Mouse (Mus musculus) liver, postnatal 0 days (tissue): ENCODE measurements around the gene Kif1c. TPM values are rescaled to one million over a fixed set of nuclear protein-coding genes. Genes with fewer than 3 reads are reported as not detected.

Source experiments
- ATAC-seq: fragments of 200-750 bp; cut with Nextera tagmentation; 2 replicates; pipeline ENCODE4 v1.8.0; 2017; ENCODE audit warnings: mild to moderate bottlenecking, moderate library complexity
- DNase-seq: peaks from one replicate; pipeline ENCODE4 v3.0.0-alpha.2; 2016
- H3K27ac ChIP-seq: fragments of 300-500 bp; sonication (generic); 2 replicates; pipeline ENCODE4 v1.5.1; 2014; ENCODE audit warnings: antibody characterized with exemption, moderate library complexity, mild to moderate bottlenecking, low read depth
- H3K27me3 ChIP-seq: fragments of 300-500 bp; sonication (generic); 2 replicates; pipeline ENCODE4 v1.6.1; 2014; ENCODE audit warnings: low read length, control low read depth, mixed read lengths; ENCODE audit not compliant: insufficient read depth
- H3K36me3 ChIP-seq: fragments of 300-500 bp; sonication (generic); replicated peaks from 2 replicates; pipeline ENCODE4 v1.6.1; 2014; ENCODE audit warnings: mild to moderate bottlenecking, control low read depth, low read length, moderate library complexity, mixed read lengths; ENCODE audit not compliant: insufficient read depth
- H3K4me1 ChIP-seq: fragments of 300-500 bp; sonication (generic); 2 replicates; pipeline ENCODE4 v1.6.1; 2014; ENCODE audit warnings: antibody characterized with exemption, mild to moderate bottlenecking, control low read depth; ENCODE audit not compliant: insufficient read depth
- H3K4me2 ChIP-seq: fragments of 300-500 bp; sonication (generic); 2 replicates; pipeline ENCODE4 v1.6.1; 2014; ENCODE audit warnings: low read depth, mild to moderate bottlenecking, low read length, moderate library complexity, mixed read lengths
- H3K4me3 ChIP-seq: fragments of 300-500 bp; sonication (generic); 2 replicates; pipeline ENCODE4 v1.5.1; 2014; ENCODE audit warnings: low read depth, low read length
- H3K9ac ChIP-seq: fragments of 300-500 bp; sonication (generic); replicated peaks from 2 replicates; pipeline ENCODE4 v1.6.1; 2014; ENCODE audit warnings: mild to moderate bottlenecking, moderate library complexity
- H3K9me3 ChIP-seq: fragments of 300-500 bp; sonication (generic); 2 replicates; pipeline ENCODE4 v1.6.1; 2016; ENCODE audit warnings: mild to moderate bottlenecking, control low read depth, low read length, mixed read lengths
- CTCF ChIP-seq: sonication (generic); IDR thresholded peaks from 2 replicates; pipeline ENCODE4 v1.5.1; 2016; ENCODE audit warnings: antibody characterized with exemption, low read depth
- EP300 ChIP-seq: IDR thresholded peaks from 2 replicates; pipeline ENCODE4 v1.6.1; 2016; ENCODE audit warnings: antibody characterized with exemption, low read depth, mild to moderate bottlenecking
- WGBS: fragments of 180-500 bp; shearing (Covaris S2); extraction: QIAGEN DNeasy Blood & Tissue Kit; methylation state at CpG from one replicate; pipeline ENCODE4 v1.1.7; 2014; ENCODE audit not compliant: insufficient replicate concordance; 5-methylcytosine and 5-hydroxymethylcytosine counted together
- polyA plus RNA-seq: library from polyadenylated mRNA; unstranded; fragments of >200 nt; fragmentation: Nextera tagmentation; extraction: Ambion mirVana; gene quantifications from 2 replicates; pipeline ENCODE4 v1.2.1, GENCODE M21; 2015

Kif1c gene
- polyA plus RNA-seq, 1 experiment from 2014 or later: 1.8 TPM

GRCm38 (mm10) chr11:70713222-70713621 lies 12.9 kb downstream of the Kif1c start:
- TF ChIP-seq EP300 (no peak), CTCF (no peak)
- ATAC-seq (no peak), DNase-seq (no peak)
- Histone ChIP-seq H3K4me1 (no peaks in the 10 kb centered on the region), H3K9ac (no peak overlapping the region), H3K4me3 (no peak overlapping the region), H3K4me2 (no peak overlapping the region), H3K27me3 (no peaks in the 10 kb centered on the region), H3K36me3 (peaks cover 25% of the 10 kb centered on the region), H3K9me3 (no peaks in the 10 kb centered on the region), H3K27ac (no peak overlapping the region)
- 68% methylated on average over 6 of the region's 6 CpGs for WGBS

GRCm38 (mm10) chr11:70715832-70716231 lies 15.5 kb downstream of the Kif1c start:
- no peaks in the 10 kb centered on the region for H3K9me3 ChIP-seq
- no peaks in the 10 kb centered on the region for H3K4me1 ChIP-seq
- 73% methylated on average over 6 of the region's 6 CpGs for WGBS
- no peak overlapping the region for H3K9ac ChIP-seq
- no peaks in the 10 kb centered on the region for H3K27me3 ChIP-seq
- no peak for TF ChIP-seq CTCF
- peaks cover 28% of the 10 kb centered on the region for H3K36me3 ChIP-seq
- H3K4me3 ChIP-seq: no peak overlapping the region
- DNase-seq (no peak), ATAC-seq (no peak)
- H3K4me2 ChIP-seq: no peak overlapping the region
- no peak overlapping the region for H3K27ac ChIP-seq

- Histone ChIP-seq H3K4me1 (no peaks in the 10 kb centered on the region), H3K4me2 (no peak overlapping the region), H3K36me3 (peaks cover 21% of the 10 kb centered on the region), H3K9ac (no peak overlapping the region), H3K4me3 (no peak overlapping the region), H3K9me3 (no peaks in the 10 kb centered on the region), H3K27ac (no peak overlapping the region), H3K27me3 (no peaks in the 10 kb centered on the region)
- WGBS: 58% methylated on average over 5 of the region's 5 CpGs
- ATAC-seq: no peak
- no peak for TF ChIP-seq CTCF
- no peak for TF ChIP-seq EP300
- DNase-seq: no peak
Measured at GRCm38 (mm10) chr11:70718481-70718880, 18.1 kb downstream of the Kif1c start.

DNA sequence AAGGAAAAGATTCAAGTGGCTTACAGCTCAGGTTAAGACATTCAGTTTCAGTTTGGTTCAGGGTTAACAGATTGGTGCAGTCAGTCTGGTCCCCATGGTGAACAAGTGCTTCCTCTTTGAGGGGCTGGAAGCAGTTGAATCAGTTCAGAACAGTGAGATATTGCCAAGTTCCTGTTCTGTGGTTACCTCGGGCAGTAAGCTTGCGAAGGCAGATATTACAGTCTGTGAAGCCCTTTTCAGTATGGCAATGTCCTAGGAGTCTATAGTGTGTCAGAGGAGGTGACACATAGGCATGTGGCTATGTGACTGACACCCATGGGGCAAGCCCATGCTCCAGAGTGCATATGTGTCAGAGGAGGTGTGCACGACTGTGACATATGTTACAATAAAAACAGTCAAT lies 20.2 kb downstream of the Kif1c start:
- TF ChIP-seq EP300 (no peak), CTCF (no peak)
- ATAC-seq: peak; percentile 73
- H3K4me3 ChIP-seq: no peak overlapping the region
- no peaks in the 10 kb centered on the region for H3K27me3 ChIP-seq
- H3K36me3 ChIP-seq: peaks cover 36% of the 10 kb centered on the region
- DNase-seq: no peak
- 36% methylated on average over 3 of the region's 3 CpGs for WGBS
- 0 out of 2 replicates have a peak overlapping the region, but pooled peaks have one; percentile 13 for H3K27ac ChIP-seq
- no peaks in the 10 kb centered on the region for H3K4me1 ChIP-seq
- H3K9me3 ChIP-seq: no peaks in the 10 kb centered on the region
- no peak overlapping the region for H3K4me2 ChIP-seq
- H3K9ac ChIP-seq: no peak overlapping the region

DNA sequence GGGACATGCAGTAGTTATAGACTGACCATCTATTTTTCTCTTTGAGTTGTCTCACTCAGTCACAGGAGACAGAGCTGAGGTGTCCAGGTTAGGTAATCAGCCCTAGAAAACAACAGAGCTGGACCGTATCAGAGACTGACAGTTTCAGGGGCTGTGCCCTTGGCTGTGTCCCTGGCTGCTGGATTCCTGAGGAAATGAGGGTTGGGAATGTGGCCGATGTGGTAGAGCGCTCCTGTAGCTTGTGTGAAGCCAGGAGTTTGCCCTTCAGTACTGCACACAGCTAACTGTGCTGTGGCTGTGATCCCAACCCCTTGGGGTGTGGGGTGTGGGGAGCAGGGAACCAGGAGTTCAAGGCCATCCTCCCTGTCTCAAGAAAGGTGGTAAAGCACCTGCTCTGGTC lies 20.7 kb downstream of the Kif1c start:
- Histone ChIP-seq H3K4me2 (no peak overlapping the region), H3K27ac (no peak overlapping the region), H3K36me3 (peaks cover 40% of the 10 kb centered on the region), H3K9ac (no peak overlapping the region), H3K4me3 (no peak overlapping the region), H3K9me3 (no peaks in the 10 kb centered on the region), H3K27me3 (no peaks in the 10 kb centered on the region), H3K4me1 (no peaks in the 10 kb centered on the region)
- ATAC-seq (no peak), DNase-seq (no peak)
- no peak for TF ChIP-seq CTCF
- TF ChIP-seq EP300: no peak
- WGBS: 90% methylated on average over 3 of the region's 3 CpGs

- Histone ChIP-seq H3K36me3 (peaks cover 51% of the 10 kb centered on the region), H3K4me1 (0 out of 2 replicates have a peak, but pooled peaks cover under 1% of the 10 kb centered on the region), H3K27ac (no peak overlapping the region), H3K4me3 (no peak overlapping the region), H3K9ac (no peak overlapping the region), H3K4me2 (no peak overlapping the region), H3K9me3 (no peaks in the 10 kb centered on the region), H3K27me3 (no peaks in the 10 kb centered on the region)
- no peak for DNase-seq
- ATAC-seq: no peak
- 77% methylated on average over 9 of the region's 9 CpGs for WGBS
- no peak for TF ChIP-seq EP300
- TF ChIP-seq CTCF: no peak
Measured at GRCm38 (mm10) chr11:70724706-70725105, 24.4 kb downstream of the Kif1c start.

DNA sequence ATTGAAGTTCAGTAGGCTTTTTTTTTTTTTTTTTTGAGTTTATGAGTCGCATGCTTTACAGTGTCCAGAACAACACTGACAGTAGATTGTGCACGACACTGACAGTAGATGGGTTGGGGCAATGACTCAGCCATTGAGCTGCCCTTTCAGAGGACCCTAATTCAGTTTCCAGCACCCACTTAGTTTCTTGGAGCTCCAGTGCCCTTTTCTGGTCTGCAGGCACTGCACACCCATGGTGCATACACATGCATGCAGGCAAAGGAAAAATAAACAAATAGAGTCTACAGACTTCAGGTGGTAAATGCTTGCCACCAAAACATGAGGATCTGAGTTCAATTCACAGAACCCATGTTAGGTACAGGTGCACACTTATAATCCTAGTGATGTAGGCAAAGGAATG lies 26.2 kb downstream of the Kif1c start:
- no peak overlapping the region for H3K9ac ChIP-seq
- peaks cover 5% of the 10 kb centered on the region; the same call in 1 of the 2 replicates for H3K4me1 ChIP-seq
- H3K4me3 ChIP-seq: no peak overlapping the region
- ATAC-seq: no peak
- H3K4me2 ChIP-seq: no peak overlapping the region
- TF ChIP-seq EP300: no peak
- no peak for TF ChIP-seq CTCF
- H3K27me3 ChIP-seq: no peaks in the 10 kb centered on the region
- 70% methylated on average over 2 of the region's 2 CpGs for WGBS
- H3K9me3 ChIP-seq: no peaks in the 10 kb centered on the region
- no peak overlapping the region for H3K27ac ChIP-seq
- H3K36me3 ChIP-seq: peaks cover 46% of the 10 kb centered on the region
- no peak for DNase-seq
